Mouse (Mus musculus) intestine, embryonic 16.5 days (tissue): Measurements from ENCODE around the gene Vmn2r13. TPM values are rescaled to one million over a fixed set of nuclear protein-coding genes. Genes with fewer than 3 reads are reported as not detected.
"Not testable (repeated sequence)": the region's sequence is repeated elsewhere in the genome, so short reads cannot be mapped to it uniquely, and the experiment has no call there.

Experiments used
- ATAC-seq: fragments of 200-750 bp; cut with Nextera tagmentation; 2 replicates; pipeline ENCODE4 v1.8.0; 2017; ENCODE audit warnings: moderate TSS enrichment, moderate library complexity
- H3K27ac ChIP-seq: fragments of 300-500 bp; sonication (generic); 2 replicates; pipeline ENCODE4 v1.5.1; 2014; ENCODE audit warnings: mild to moderate bottlenecking, low read length
- H3K27me3 ChIP-seq: fragments of 300-500 bp; sonication (generic); replicated peaks from 2 replicates; pipeline ENCODE4 v1.6.1; 2014; ENCODE audit warnings: low read length, control low read depth, mixed read lengths; ENCODE audit not compliant: control insufficient read depth, insufficient read depth
- H3K36me3 ChIP-seq: fragments of 300-500 bp; sonication (generic); 2 replicates; pipeline ENCODE4 v1.6.1; 2014; ENCODE audit warnings: low read length, control low read depth; ENCODE audit not compliant: control insufficient read depth, insufficient read depth
- H3K4me1 ChIP-seq: fragments of 300-500 bp; sonication (generic); 2 replicates; pipeline ENCODE4 v1.6.1; 2014; ENCODE audit warnings: low read length, control low read depth, mixed read lengths; ENCODE audit not compliant: control insufficient read depth, insufficient read depth
- H3K4me2 ChIP-seq: fragments of 300-500 bp; sonication (generic); 2 replicates; pipeline ENCODE4 v1.6.1; 2014; ENCODE audit warnings: low read depth, low read length, control low read depth
- H3K4me3 ChIP-seq: fragments of 300-500 bp; sonication (generic); 2 replicates; pipeline ENCODE4 v1.5.1; 2014; ENCODE audit warnings: mild to moderate bottlenecking, low read length
- H3K9ac ChIP-seq: fragments of 300-500 bp; sonication (generic); 2 replicates; pipeline ENCODE4 v1.6.1; 2014; ENCODE audit warnings: low read depth, low read length
- H3K9me3 ChIP-seq: fragments of 300-500 bp; sonication (generic); 2 replicates; pipeline ENCODE4 v1.6.1; 2016; ENCODE audit warnings: low read length, control low read depth; ENCODE audit not compliant: control insufficient read depth
- WGBS: fragments of 180-500 bp; shearing (Covaris S2); extraction: QIAGEN DNeasy Blood & Tissue Kit; methylation state at CpG from one replicate; pipeline ENCODE4 v1.1.7; 2014; 5-methylcytosine and 5-hydroxymethylcytosine counted together
- polyA plus RNA-seq: library from polyadenylated mRNA; unstranded; fragments of >200 nt; fragmentation: Nextera tagmentation; extraction: Ambion mirVana; gene quantifications from 2 replicates; pipeline ENCODE4 v1.2.1, GENCODE M21; 2015

Vmn2r13 gene
- polyA plus RNA-seq, result not detected in 2 replicates

DNA sequence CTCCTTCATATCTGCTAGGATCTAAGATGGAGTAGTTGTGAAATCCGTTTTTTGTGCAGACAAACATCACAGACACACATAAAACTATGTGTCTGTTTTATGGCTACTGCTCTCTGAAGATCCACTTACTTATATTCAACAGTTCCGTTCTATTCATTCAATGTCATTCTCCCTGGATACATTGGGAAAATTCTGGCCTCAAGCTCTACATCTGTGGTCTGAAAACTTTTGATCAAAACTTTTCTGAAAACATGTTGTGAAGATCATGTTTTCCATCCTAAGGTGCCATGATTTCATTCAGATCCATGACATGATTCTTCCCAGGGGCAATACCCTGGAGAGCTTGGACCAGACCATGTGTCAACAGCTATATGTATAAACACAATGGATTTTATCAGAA is at the start of gene Vmn2r13:
Vmn2r13 (minus strand) TSS at position 101 of the 400 bp plus-strand sequence.
- WGBS, result 50% methylated on average over 2 of the region's 2 CpGs

DNA sequence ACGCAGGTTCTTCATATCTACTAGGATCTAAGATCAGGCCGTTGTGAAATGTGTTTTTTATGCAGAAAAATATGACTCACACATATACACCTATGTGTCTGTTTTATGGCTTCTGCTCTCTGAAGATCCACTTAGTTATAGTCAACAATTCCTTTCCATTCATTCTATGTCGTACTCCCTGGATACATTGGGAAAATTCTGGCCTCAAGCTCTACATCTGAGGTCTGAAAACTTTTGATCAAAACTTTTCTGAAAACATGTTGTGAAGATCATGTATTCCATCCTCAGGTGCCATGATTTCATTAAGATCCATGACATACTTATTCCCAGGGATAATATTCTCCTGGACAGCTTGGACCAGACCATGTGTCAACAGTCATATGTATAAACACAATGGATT is 32.6 kb upstream of the Vmn2r13 start, which contains the start of gene Vmn2r14:
Vmn2r14 (minus strand) TSS at position 101 of the 400 bp plus-strand sequence.
- H3K4me3 ChIP-seq, result no peak within 1 kb of the TSS
- H3K9ac ChIP-seq, result no peak within 1 kb of the TSS
- ATAC-seq, result no peak
- H3K27me3 ChIP-seq, result no peaks in the 10 kb centered on the region
- no peaks in the 10 kb centered on the region; the same call in 1 of the 2 replicates for H3K9me3 ChIP-seq
- no peaks in the 10 kb centered on the region for H3K4me1 ChIP-seq
- no peak within 1 kb of the TSS for H3K4me2 ChIP-seq
- H3K36me3 ChIP-seq, result no peaks in the 10 kb centered on the region
- no peak within 1 kb of the TSS for H3K27ac ChIP-seq
- WGBS, result 66% methylated on average over 3 of the region's 3 CpGs

More for the DNA sequence above, at the start of gene Vmn2r13:
- not testable (repeated sequence) for H3K27me3 ChIP-seq, H3K4me1 ChIP-seq, H3K27ac ChIP-seq, H3K36me3 ChIP-seq, H3K4me2 ChIP-seq, H3K9me3 ChIP-seq, H3K9ac ChIP-seq, H3K4me3 ChIP-seq, ATAC-seq

DNA sequence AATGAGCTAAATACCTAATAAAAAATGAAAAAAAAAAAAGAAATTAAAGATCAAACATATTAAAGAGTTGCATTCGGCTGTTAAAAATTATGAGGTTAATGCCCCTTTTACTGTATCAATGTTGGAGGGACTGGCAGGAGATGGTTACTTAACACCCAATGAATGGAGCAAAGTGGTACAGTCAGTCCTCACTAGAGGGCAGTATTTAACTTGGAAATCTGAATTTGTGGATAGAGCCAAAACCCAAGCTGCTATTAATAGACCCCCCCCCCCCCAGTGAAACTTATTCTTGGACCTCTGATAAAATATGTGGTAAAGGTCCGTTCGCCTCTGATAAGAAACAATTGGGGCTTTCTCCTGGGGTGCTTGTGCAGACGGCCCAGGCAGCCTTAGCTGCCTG is 25.1 kb downstream of the Vmn2r13 start:
- WGBS, result 84% methylated on average over 4 of the region's 4 CpGs
- not testable (repeated sequence) for H3K9ac ChIP-seq, H3K27ac ChIP-seq, H3K27me3 ChIP-seq, H3K4me2 ChIP-seq, H3K9me3 ChIP-seq, H3K36me3 ChIP-seq, H3K4me1 ChIP-seq, ATAC-seq, H3K4me3 ChIP-seq

DNA sequence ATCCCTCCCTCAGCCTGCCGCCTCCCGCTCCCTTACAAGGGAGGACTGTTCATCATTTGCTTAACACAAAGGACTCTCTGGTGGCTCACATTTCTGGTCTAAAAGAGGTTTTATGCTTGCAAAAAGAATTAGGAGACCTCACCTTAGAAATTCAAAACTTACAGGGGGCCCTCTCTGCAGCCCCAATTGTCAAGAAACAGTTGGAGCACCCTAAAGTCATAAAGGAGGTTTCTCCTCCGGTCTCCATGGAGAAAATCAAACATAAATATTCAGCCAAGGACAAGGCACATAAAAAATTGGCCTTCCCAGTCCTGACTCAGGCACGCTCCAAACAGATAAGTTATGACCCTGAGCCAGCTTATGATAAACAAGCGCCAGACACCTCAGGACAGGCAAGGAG is 31.9 kb downstream of the Vmn2r13 start:
- no peak overlapping the region for H3K9ac ChIP-seq
- no peak for ATAC-seq
- H3K27me3 ChIP-seq, result no peaks in the 10 kb centered on the region
- no peaks in the 10 kb centered on the region for H3K9me3 ChIP-seq
- no peaks in the 10 kb centered on the region for H3K36me3 ChIP-seq
- 83% methylated on average over 5 of the region's 5 CpGs for WGBS
- no peak overlapping the region for H3K27ac ChIP-seq
- H3K4me2 ChIP-seq, result no peak overlapping the region
- H3K4me1 ChIP-seq, result no peaks in the 10 kb centered on the region
- no peak overlapping the region for H3K4me3 ChIP-seq

DNA sequence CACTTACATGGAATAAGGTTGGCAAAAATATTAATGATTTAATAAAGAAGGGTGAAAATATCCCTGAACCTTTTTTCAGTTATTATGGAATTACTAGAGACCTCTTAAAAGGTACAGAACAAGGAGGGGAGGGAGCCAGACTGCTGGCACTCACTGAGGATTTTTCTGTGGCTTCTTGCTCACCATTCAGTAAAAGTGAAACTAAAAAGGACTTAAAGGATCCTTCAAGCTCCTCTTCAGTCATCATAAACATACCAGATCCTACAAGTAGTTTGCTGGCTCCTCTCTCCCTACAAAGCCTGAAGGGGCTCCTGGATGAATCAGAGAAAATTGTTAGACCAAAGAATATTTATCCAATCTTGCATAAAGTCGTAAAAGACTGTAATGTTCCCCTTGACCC is 32.4 kb downstream of the Vmn2r13 start:
- not testable (repeated sequence) for H3K4me1 ChIP-seq, H3K36me3 ChIP-seq, H3K27me3 ChIP-seq, H3K4me2 ChIP-seq, H3K27ac ChIP-seq, ATAC-seq, H3K4me3 ChIP-seq, H3K9ac ChIP-seq, H3K9me3 ChIP-seq
- 64% methylated on average over 1 of the region's 1 CpGs for WGBS

DNA sequence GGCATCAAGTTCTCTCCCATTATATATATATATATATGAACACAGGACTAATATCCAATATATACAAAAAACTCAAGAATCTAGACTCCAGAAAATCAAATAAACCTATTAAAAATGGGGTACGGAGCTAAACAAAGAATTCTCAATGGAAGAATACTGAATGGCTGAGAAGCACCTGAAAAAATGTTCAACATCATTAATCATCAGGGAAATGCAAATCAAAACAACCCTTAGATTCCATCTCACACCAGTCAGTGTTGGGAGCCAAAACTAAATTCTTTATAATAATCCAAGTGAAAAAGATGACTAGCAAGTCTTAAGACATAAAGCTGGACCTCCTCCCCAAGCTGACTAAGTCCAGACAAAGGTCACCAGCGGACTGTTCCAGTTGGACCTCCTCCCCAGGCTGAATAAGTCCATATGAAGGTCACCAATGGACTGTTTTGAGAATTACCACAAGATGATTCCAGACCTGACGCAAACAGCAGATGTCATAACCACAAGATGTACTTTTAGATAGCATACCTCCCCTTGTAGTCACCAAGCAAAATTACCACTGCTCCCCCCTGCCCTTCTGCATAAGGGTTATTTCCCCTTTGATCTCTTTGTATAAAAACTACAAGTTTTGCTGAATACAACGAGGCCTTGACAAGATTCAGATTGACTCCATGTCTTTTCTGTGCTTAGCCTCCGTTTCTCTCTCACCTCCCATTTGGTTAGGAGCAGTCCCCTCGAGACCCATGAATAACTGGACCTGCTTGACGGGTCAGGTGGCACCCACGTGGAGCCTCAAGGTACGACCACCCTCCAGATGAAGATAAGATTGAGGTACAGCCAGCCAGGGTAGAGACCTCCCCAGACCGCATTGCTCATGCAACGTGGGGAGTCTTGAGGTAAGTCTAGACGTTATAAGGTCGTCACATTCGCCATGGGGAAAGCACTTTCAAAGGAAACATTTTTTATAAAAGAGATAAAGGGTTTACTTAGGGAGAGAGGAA is 33.2 kb downstream of the Vmn2r13 start:
- H3K4me3 ChIP-seq, ATAC-seq, H3K27me3 ChIP-seq, H3K4me1 ChIP-seq, H3K4me2 ChIP-seq, H3K9ac ChIP-seq, H3K9me3 ChIP-seq, H3K27ac ChIP-seq, H3K36me3 ChIP-seq: not testable (repeated sequence)
- 72% methylated on average over 14 of the region's 14 CpGs for WGBS

DNA sequence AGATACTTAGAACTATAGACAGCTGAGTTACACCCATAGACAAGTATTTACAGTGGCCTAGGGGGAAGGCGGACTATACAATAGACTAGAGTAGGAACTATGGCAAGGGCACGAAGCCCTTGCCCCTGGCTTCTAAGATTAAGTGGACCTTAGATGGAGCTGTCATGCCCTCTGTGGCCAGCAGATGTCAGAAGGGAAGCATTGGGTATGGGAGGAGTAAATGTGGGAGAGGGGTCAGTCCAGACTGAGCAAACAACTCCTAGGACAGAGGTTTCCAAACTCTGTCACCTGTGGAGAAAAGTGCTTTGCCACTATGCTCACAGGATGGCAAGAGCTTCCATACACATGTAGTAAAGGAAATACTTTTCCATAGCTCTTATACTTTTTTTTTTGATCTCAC is 52.5 kb downstream of the Vmn2r13 start:
- Histone ChIP-seq H3K27ac (no peak overlapping the region), H3K36me3 (no peaks in the 10 kb centered on the region), H3K4me2 (no peak overlapping the region), H3K9ac (no peak overlapping the region), H3K9me3 (no peaks in the 10 kb centered on the region), H3K4me1 (no peaks in the 10 kb centered on the region), H3K4me3 (no peak overlapping the region), H3K27me3 (no peaks in the 10 kb centered on the region)
- no peak for ATAC-seq
- WGBS, result 80% methylated on average over 2 of the region's 2 CpGs

DNA sequence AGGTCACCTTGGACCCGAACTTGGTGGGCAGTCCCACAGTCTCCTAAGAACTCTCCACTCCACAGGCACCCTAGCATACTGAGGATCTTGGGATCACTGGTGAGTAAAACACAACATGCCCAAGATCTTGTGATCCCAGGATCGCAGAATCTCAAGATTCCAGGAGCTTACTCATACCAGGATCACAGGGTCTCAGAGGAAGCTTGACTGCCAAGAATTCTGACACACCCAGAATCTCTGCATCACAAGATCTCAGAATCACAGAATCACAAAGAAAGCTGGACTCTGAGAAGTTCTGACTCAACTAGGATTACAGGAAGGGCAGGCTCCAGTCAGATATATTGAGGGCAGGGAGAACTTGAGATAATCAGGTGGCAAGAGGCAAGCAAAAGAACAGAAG is 55.3 kb downstream of the Vmn2r13 start:
- H3K27ac ChIP-seq, result no peak overlapping the region
- no peak overlapping the region for H3K4me3 ChIP-seq
- H3K4me2 ChIP-seq, result no peak overlapping the region
- H3K27me3 ChIP-seq, result no peaks in the 10 kb centered on the region
- no peaks in the 10 kb centered on the region for H3K36me3 ChIP-seq
- no peaks in the 10 kb centered on the region for H3K9me3 ChIP-seq
- no peak for ATAC-seq
- no peaks in the 10 kb centered on the region for H3K4me1 ChIP-seq
- H3K9ac ChIP-seq, result no peak overlapping the region
- WGBS, result 80% methylated on average over 2 of the region's 2 CpGs
